Mouse (Mus musculus) CH12.LX (cell line): Measurements from ENCODE around the gene Myo18a.

Source experiments
- CTCF ChIP-seq, 2 experiments: IDR thresholded peaks in 1 of 2; conservative IDR thresholded peaks in 1 of 2; 2 replicates each; pipeline ENCODE4 v1.5.1; 2011 to 2012; ENCODE audit warnings: low read depth in 2 of 2, low read length in 2 of 2, improper control_type of control experiment in 1 of 2, inconsistent platforms in 1 of 2, mild to moderate bottlenecking in 1 of 2, moderate library complexity in 1 of 2
- ELF1 ChIP-seq: IDR thresholded peaks from 2 replicates; pipeline ENCODE4 v1.6.1; 2014; ENCODE audit warnings: low read depth, mild to moderate bottlenecking, inconsistent platforms, low read length, improper control_type of control experiment
- EP300 ChIP-seq: IDR thresholded peaks from 2 replicates; pipeline ENCODE4 v1.6.1; 2011; ENCODE audit warnings: low read length, improper control_type of control experiment
- KAT2A ChIP-seq: IDR thresholded peaks from 2 replicates; pipeline ENCODE4 v1.6.1; 2012; ENCODE audit warnings: low read length, improper control_type of control experiment, inconsistent platforms; ENCODE audit not compliant: insufficient replicate concordance
- MYC ChIP-seq: IDR thresholded peaks from 2 replicates; pipeline ENCODE4 v1.6.1; 2011; ENCODE audit warnings: low read depth, mild to moderate bottlenecking, improper control_type of control experiment, low read length
- POLR2A ChIP-seq: IDR thresholded peaks from 2 replicates; pipeline ENCODE4 v1.6.1; 2011; ENCODE audit warnings: low read depth, mild to moderate bottlenecking, improper control_type of control experiment, low read length
- ZC3H11A ChIP-seq: IDR thresholded peaks from 2 replicates; pipeline ENCODE4 v1.6.1; 2012; ENCODE audit warnings: low read depth, mild to moderate bottlenecking, inconsistent platforms, low read length, improper control_type of control experiment

DNA sequence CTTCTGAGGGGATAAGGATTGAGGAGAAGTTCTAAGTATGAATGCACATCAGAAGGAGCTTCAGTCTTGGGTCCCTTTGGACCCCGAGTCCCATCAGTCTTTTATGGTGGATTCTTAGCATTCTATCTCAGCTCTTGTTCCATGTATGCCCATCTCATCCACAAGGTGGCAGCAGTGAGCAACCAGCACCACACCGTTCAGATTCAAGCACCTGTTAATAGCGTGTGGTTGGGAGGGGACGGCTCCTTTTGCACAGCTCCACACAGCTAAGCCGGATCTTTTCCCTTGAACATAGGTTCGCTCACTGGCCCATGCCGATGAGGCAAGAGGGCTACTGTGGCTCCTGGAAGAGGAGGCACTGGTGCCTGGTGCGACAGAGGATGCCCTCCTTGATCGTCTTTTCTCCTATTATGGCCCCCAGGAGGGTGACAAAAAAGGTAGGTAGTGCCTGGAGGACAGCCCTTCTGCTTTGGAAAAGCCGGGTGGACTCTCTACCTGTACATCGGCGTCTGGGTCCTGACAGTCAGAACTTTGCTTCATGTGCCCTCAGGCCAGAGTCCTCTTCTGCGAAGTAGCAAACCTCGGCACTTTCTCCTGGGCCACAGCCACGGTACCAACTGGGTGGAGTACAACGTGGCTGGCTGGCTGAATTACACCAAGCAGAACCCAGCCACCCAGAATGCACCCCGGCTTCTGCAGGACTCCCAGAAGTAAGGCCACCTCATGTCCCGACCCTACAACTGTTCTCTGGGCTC, 64.4 kb downstream of the Myo18a start:
- TF ChIP-seq CTCF (conservative IDR thresholded peaks at IDR 0.05 in 1 of 2, IDR thresholded peaks at IDR 0.05 in 1 of 2; ENCODE audit: low read depth in 2 of 2, low read length in 2 of 2): peak; percentile 97 to 99
- no peak for TF ChIP-seq KAT2A
- no peak for TF ChIP-seq EP300
- peak; percentile 51 for TF ChIP-seq ZC3H11A
- no peak for TF ChIP-seq POLR2A
- TF ChIP-seq ELF1: no peak
- TF ChIP-seq MYC: peak; percentile 21; the same call in 1 of the 2 replicates
